Mouse (Mus musculus): ENCODE measurements at regions not wholly inside any gene's neighbourhood (a gene's known extent, or its start where the extent isn't known, plus 50 kb on each side); places are given as distances from the start of the nearest gene placed in this dataset.

DNA sequence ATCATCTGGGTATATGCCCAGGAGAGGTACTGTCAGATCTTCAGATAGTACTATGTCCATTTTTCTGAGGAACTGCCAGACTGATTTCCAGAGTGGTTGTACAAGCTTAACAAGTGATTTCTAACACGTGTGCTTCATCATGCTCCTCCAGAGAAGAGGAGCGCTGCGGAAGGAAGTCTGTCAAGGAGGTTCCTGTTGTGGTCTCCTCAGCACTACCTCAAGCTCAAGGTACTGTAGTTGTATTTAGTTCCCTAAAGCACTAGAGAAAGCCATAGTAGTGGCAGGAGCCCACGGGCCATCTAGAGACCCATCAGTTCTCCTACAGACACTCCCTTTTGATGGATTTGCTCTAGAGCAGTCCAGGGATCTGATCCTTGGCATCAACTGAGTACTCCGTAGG, 459.3 kb downstream of the Pik3r1 start:
- TF ChIP-seq REST (IDR thresholded peaks at IDR 0.05; ENCODE audit: insufficient read depth, insufficient read length) (no peak), USF1 (IDR thresholded peaks at IDR 0.05; ENCODE audit: low read depth) (no peak), MYOG (IDR thresholded peaks at IDR 0.05; ENCODE audit: control insufficient read depth in 1 of 3, insufficient read depth in 1 of 3, insufficient read length in 2 of 3, low read depth in 2 of 3) (no peak), POLR2A (IDR thresholded peaks at IDR 0.05; ENCODE audit: insufficient read length, low read depth) (no peak), TCF3 (IDR thresholded peaks at IDR 0.05; ENCODE audit: insufficient read length, low read depth) (no peak), TCF12 (IDR thresholded peaks at IDR 0.05; ENCODE audit: insufficient read depth, poor library complexity, severe bottlenecking) (no peak), POLR2AphosphoS2 (IDR thresholded peaks at IDR 0.05; ENCODE audit: insufficient read length, low read depth) (no peak), CEBPB (IDR thresholded peaks at IDR 0.05; ENCODE audit: insufficient read depth, poor library complexity, severe bottlenecking) (no peak), MAX (IDR thresholded peaks at IDR 0.05; ENCODE audit: low read depth) (no peak), MYOD1 (IDR thresholded peaks at IDR 0.05; ENCODE audit: control insufficient read depth in 1 of 3, insufficient read length in 2 of 3, low read depth in 2 of 3) (no peak), E2F4 (IDR thresholded peaks at IDR 0.05; ENCODE audit: insufficient read depth) (no peak), SRF (IDR thresholded peaks at IDR 0.05; ENCODE audit: control insufficient read depth, insufficient read length, low read depth) (no peak)
